Mouse (Mus musculus) erythroblast, embryonic 14.5 days (primary cell): ENCODE results near the gene Rab7b.

ENCODE experiments used
- GATA1 ChIP-seq: IDR thresholded peaks from 2 replicates; pipeline ENCODE4 v1.6.1; 2012; ENCODE audit warnings: low read length, inconsistent platforms, mixed read lengths
- TAL1 ChIP-seq: IDR thresholded peaks from 3 replicates; pipeline ENCODE4 v1.6.1; 2012; ENCODE audit warnings: low read length, inconsistent platforms, mixed read lengths

- TF ChIP-seq TAL1: no peak
- TF ChIP-seq GATA1: no peak
Measured at GRCm38 (mm10) chr1:131733474-131734180, 45.1 kb downstream of the Rab7b start.
